1 mouse cellular context compared by ENCODE assay signal in the genomic region with DNA sequence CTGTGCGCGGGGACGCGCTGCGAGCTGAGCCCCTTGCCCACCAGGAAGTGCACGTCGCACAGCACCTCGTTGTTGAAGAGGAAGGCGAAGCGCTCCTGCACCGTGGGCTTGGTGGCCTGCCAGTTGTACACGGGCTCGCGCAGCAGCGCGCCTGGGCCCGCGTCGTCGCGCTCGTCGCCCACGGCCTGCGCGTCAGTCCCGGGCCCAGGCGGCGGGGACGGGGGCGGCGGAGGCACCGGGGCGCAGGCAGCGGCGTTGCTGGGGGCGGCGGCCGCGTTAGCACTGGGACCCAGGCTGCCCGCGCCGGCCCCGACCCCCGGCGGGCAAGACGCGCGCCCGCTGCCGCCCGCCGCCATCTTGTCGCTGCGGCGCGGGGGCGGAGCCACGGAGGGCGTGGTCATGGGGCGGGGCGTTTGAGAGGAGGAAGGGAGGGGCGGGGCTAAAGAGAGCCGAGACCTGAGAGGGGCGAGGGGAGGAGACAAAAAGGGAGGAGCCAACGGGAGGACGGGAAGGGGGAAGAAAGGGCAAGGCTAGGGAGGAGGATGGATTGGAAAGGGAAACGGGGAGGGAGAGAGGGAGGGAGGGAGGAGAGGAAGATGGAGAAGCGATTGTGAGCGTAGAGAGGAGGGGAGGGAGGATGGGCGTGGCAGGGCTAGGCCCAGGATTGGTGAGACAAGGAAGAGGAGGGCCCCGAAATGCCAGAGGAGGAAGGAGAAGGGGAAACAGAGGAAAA.
A peak's percentile ranks its signal among the peaks of the same experiment; 100 is the strongest.
TF ChIP-seq lines count a peak whose summit lies in the region.

No protein-coding gene starts in this region.

TF ChIP-seq in myocyte, 11 proteins besides CTCF, POLR2A, EP300 and RAD21 (continued from another document):
- peak in 1 of 3 experiments; percentile 1 for TF ChIP-seq MYOD1 (IDR thresholded peaks at IDR 0.05; ENCODE audit: control insufficient read depth in 1 of 3, insufficient read length in 2 of 3, low read depth in 2 of 3)
